In genomic region chr11:5114931-5115581, GRCm38 (mm10) we compare ENCODE assay signal across 8 mouse cellular contexts. TPM values are rescaled to one million over a fixed set of nuclear protein-coding genes. Genes with fewer than 3 reads are reported as not detected.
A peak's percentile ranks its signal among the peaks of the same experiment; 100 is the strongest.
DNase-seq lines count a peak whose midpoint lies in the region; ATAC-seq and TF ChIP-seq lines count a peak whose summit lies in the region.

No protein-coding gene starts in this region.

- TF ChIP-seq POLR2A in brain, embryonic 14.5 days (IDR thresholded peaks at IDR 0.05; ENCODE audit: borderline replicate concordance, extremely low read depth, insufficient read depth, insufficient read length, poor library complexity, severe bottlenecking) = no peak

- no peak overlapping the region for H3K9ac ChIP-seq in heart, embryonic 15.5 days
- H3K9ac ChIP-seq in liver, embryonic 13.5 days = no peak overlapping the region
- H3K9ac ChIP-seq in neural tube, embryonic 12.5 days = no peak overlapping the region
- H3K9ac ChIP-seq in stomach, postnatal 0 days (ENCODE audit: low read length) = no peak overlapping the region

- H3K27ac ChIP-seq in heart, embryonic 15.5 days = no peak overlapping the region
- no peak overlapping the region for H3K27ac ChIP-seq in liver, embryonic 13.5 days
- no peak overlapping the region for H3K27ac ChIP-seq in neural tube, embryonic 12.5 days
- no peak overlapping the region for H3K27ac ChIP-seq in stomach, postnatal 0 days (replicated peaks)

- peak; percentile 92 to 96 for DNase-seq in CD8-positive naive resting alpha-beta T cell, adult 2 months (ENCODE audit: low read depth in 2 of 2, low spot score in 2 of 2)
- peak; percentile 84 for DNase-seq in brain, embryonic 14.5 days (ENCODE audit: low read depth)
- DNase-seq in fibroblast of lung, adult 2 months (ENCODE audit: low read depth) = peak; percentile 63
- DNase-seq in kidney, postnatal 10 days = peak; percentile 93
- peak; percentile 75 for DNase-seq in liver, embryonic 13.5 days
- DNase-seq in stomach, postnatal 0 days (ENCODE audit: low spot score) = peak; percentile 92

- WGBS in heart, embryonic 15.5 days = 24% methylated on average over 13 of the region's 13 CpGs
- WGBS in liver, embryonic 13.5 days (ENCODE audit: insufficient replicate concordance) = 29% methylated on average over 13 of the region's 13 CpGs
- WGBS in neural tube, embryonic 12.5 days = 29% methylated on average over 13 of the region's 13 CpGs
- WGBS in stomach, postnatal 0 days = 27% methylated on average over 13 of the region's 13 CpGs

- H3K4me1 ChIP-seq in heart, embryonic 15.5 days (replicated peaks) = peaks cover 12% of the 10 kb centered on the region
- 0 out of 2 replicates have a peak, but pooled peaks cover 2% of the 10 kb centered on the region for H3K4me1 ChIP-seq in liver, embryonic 13.5 days (replicated peaks)
- H3K4me1 ChIP-seq in neural tube, embryonic 12.5 days = no peaks in the 10 kb centered on the region
- H3K4me1 ChIP-seq in stomach, postnatal 0 days (replicated peaks; ENCODE audit: control insufficient read depth, insufficient read depth) = no peaks in the 10 kb centered on the region

- peak; percentile 99 for TF ChIP-seq CTCF in brain, embryonic 14.5 days (IDR thresholded peaks at IDR 0.05; ENCODE audit: borderline replicate concordance, extremely low read depth, insufficient read depth, insufficient read length)
- peak; percentile 100 for TF ChIP-seq CTCF in stomach, postnatal 0 days (IDR thresholded peaks at IDR 0.05; ENCODE audit: low read depth)

- no peaks in the 10 kb centered on the region for H3K36me3 ChIP-seq in heart, embryonic 15.5 days
- no peaks in the 10 kb centered on the region for H3K36me3 ChIP-seq in liver, embryonic 13.5 days
- no peaks in the 10 kb centered on the region for H3K36me3 ChIP-seq in neural tube, embryonic 12.5 days
- no peaks in the 10 kb centered on the region for H3K36me3 ChIP-seq in stomach, postnatal 0 days (ENCODE audit: control insufficient read depth, insufficient read depth, low read length)

- H3K27me3 ChIP-seq in heart, embryonic 15.5 days = no peaks in the 10 kb centered on the region
- no peaks in the 10 kb centered on the region for H3K27me3 ChIP-seq in liver, embryonic 13.5 days
- H3K27me3 ChIP-seq in neural tube, embryonic 12.5 days (replicated peaks) = no peaks in the 10 kb centered on the region
- H3K27me3 ChIP-seq in stomach, postnatal 0 days (ENCODE audit: control insufficient read depth, insufficient read depth, low read length) = no peaks in the 10 kb centered on the region

- no peak overlapping the region for H3K4me3 ChIP-seq in heart, embryonic 15.5 days
- H3K4me3 ChIP-seq in liver, embryonic 13.5 days (replicated peaks) = no peak overlapping the region
- no peak overlapping the region for H3K4me3 ChIP-seq in neural tube, embryonic 12.5 days
- H3K4me3 ChIP-seq in stomach, postnatal 0 days (ENCODE audit: low read depth, low read length) = no peak overlapping the region

- no peak for TF ChIP-seq EP300 in stomach, postnatal 0 days (optimal IDR thresholded peaks at IDR 0.05)

- ATAC-seq in heart, embryonic 15.5 days (replicated peaks; ENCODE audit: insufficient number of reproducible peaks, insufficient read depth, low FRiP score, low read depth) = peak; percentile 53; the same call in 1 of the 2 replicates
- peak; percentile 62 for ATAC-seq in liver, embryonic 13.5 days (ENCODE audit: low read depth)
- ATAC-seq in neural tube, embryonic 12.5 days (ENCODE audit: low FRiP score, low read depth) = peak; percentile 48; the same call in 1 of the 2 replicates
- ATAC-seq in stomach, postnatal 0 days (ENCODE audit: low FRiP score, low TSS enrichment) = peak; percentile 80

- no peaks in the 10 kb centered on the region for H3K9me3 ChIP-seq in heart, embryonic 15.5 days (replicated peaks)
- no peaks in the 10 kb centered on the region for H3K9me3 ChIP-seq in liver, embryonic 13.5 days (replicated peaks)
- H3K9me3 ChIP-seq in neural tube, embryonic 12.5 days = no peaks in the 10 kb centered on the region
- no peaks in the 10 kb centered on the region for H3K9me3 ChIP-seq in stomach, postnatal 0 days (ENCODE audit: control insufficient read depth, low read length)

- H3K4me2 ChIP-seq in heart, embryonic 15.5 days = no peak overlapping the region
- no peak overlapping the region for H3K4me2 ChIP-seq in liver, embryonic 13.5 days
- H3K4me2 ChIP-seq in neural tube, embryonic 12.5 days (replicated peaks) = no peak overlapping the region
- no peak overlapping the region for H3K4me2 ChIP-seq in stomach, postnatal 0 days (replicated peaks; ENCODE audit: low read depth)

RNA-seq across cellular contexts. Expression of gene Ewsr1, which starts 16.0 kb away (rescaled TPM):
- 402 and 518 TPM in 2 replicates for polyA plus RNA-seq in brain, embryonic 14.5 days (2012; rRNA removed)
- 359 and 482 TPM in 2 replicates for polyA plus RNA-seq in heart, embryonic 15.5 days (2015; fragmentation: Nextera tagmentation; extraction: Ambion mirVana)
- polyA plus RNA-seq in liver, embryonic 13.5 days (2015; fragmentation: Nextera tagmentation; extraction: Ambion mirVana) = 312 and 331 TPM in 2 replicates
- polyA plus RNA-seq in neural tube, embryonic 12.5 days (2016; fragmentation: Nextera tagmentation; extraction: Ambion mirVana) = 819 and 832 TPM in 2 replicates
- polyA plus RNA-seq in stomach, postnatal 0 days (2015; fragmentation: Nextera tagmentation; extraction: Ambion mirVana) = 231 and 235 TPM in 2 replicates

RNA-seq across cellular contexts. Expression of gene Rhbdd3, which starts 16.3 kb away (rescaled TPM):
- polyA plus RNA-seq in brain, embryonic 14.5 days (2012; rRNA removed) = 41.9 and 51.4 TPM in 2 replicates
- polyA plus RNA-seq in heart, embryonic 15.5 days (2015; fragmentation: Nextera tagmentation; extraction: Ambion mirVana) = 26.2 and 30.9 TPM in 2 replicates
- polyA plus RNA-seq in liver, embryonic 13.5 days (2015; fragmentation: Nextera tagmentation; extraction: Ambion mirVana) = 11.8 and 14.3 TPM in 2 replicates
- polyA plus RNA-seq in neural tube, embryonic 12.5 days (2016; fragmentation: Nextera tagmentation; extraction: Ambion mirVana) = 26.7 and 26.9 TPM in 2 replicates
- 19.1 and 19.6 TPM in 2 replicates for polyA plus RNA-seq in stomach, postnatal 0 days (2015; fragmentation: Nextera tagmentation; extraction: Ambion mirVana)

RNA-seq across cellular contexts. Expression of gene Emid1, which starts 37.0 kb away (rescaled TPM):
- polyA plus RNA-seq in brain, embryonic 14.5 days (2012; rRNA removed) = 10.3 and 13.4 TPM in 2 replicates
- polyA plus RNA-seq in heart, embryonic 15.5 days (2015; fragmentation: Nextera tagmentation; extraction: Ambion mirVana) = 6.5 and 14.6 TPM in 2 replicates
- 4.3 and 4.5 TPM in 2 replicates for polyA plus RNA-seq in liver, embryonic 13.5 days (2015; fragmentation: Nextera tagmentation; extraction: Ambion mirVana)
- polyA plus RNA-seq in neural tube, embryonic 12.5 days (2016; fragmentation: Nextera tagmentation; extraction: Ambion mirVana) = 27.6 and 28.7 TPM in 2 replicates
- polyA plus RNA-seq in stomach, postnatal 0 days (2015; fragmentation: Nextera tagmentation; extraction: Ambion mirVana) = 48.7 and 51.3 TPM in 2 replicates

RNA-seq across cellular contexts. Expression of gene Gas2l1, which starts 49.9 kb away (rescaled TPM):
- polyA plus RNA-seq in brain, embryonic 14.5 days (2012; rRNA removed) = 32.6 and 38.1 TPM in 2 replicates
- 19.4 and 28.2 TPM in 2 replicates for polyA plus RNA-seq in heart, embryonic 15.5 days (2015; fragmentation: Nextera tagmentation; extraction: Ambion mirVana)
- polyA plus RNA-seq in liver, embryonic 13.5 days (2015; fragmentation: Nextera tagmentation; extraction: Ambion mirVana) = 14.3 and 15.1 TPM in 2 replicates
- 36.5 and 39.9 TPM in 2 replicates for polyA plus RNA-seq in neural tube, embryonic 12.5 days (2016; fragmentation: Nextera tagmentation; extraction: Ambion mirVana)
- 21.4 and 24.8 TPM in 2 replicates for polyA plus RNA-seq in stomach, postnatal 0 days (2015; fragmentation: Nextera tagmentation; extraction: Ambion mirVana)

RNA-seq across cellular contexts. Expression of gene Rasl10a, which starts 57.1 kb away (rescaled TPM):
- 0.41 and 0.48 TPM in 2 replicates for polyA plus RNA-seq in brain, embryonic 14.5 days (2012; rRNA removed)
- polyA plus RNA-seq in heart, embryonic 15.5 days (2015; fragmentation: Nextera tagmentation; extraction: Ambion mirVana) = 0.96 and 1.1 TPM in 2 replicates
- polyA plus RNA-seq in liver, embryonic 13.5 days (2015; fragmentation: Nextera tagmentation; extraction: Ambion mirVana) = 0.42 and 0.50 TPM in 2 replicates
- 0.75 and 0.92 TPM in 2 replicates for polyA plus RNA-seq in neural tube, embryonic 12.5 days (2016; fragmentation: Nextera tagmentation; extraction: Ambion mirVana)
- 1.6 and 1.9 TPM in 2 replicates for polyA plus RNA-seq in stomach, postnatal 0 days (2015; fragmentation: Nextera tagmentation; extraction: Ambion mirVana)
